Mouse (Mus musculus) MEL (cell line): ENCODE data around the gene 1190005I06Rik. TPM values are rescaled to one million over a fixed set of nuclear protein-coding genes. Genes with fewer than 3 reads are reported as not detected.

ENCODE experiments used
- DNase-seq: peaks from one replicate; pipeline ENCODE4 v3.0.0; 2011; ENCODE audit warnings: low read depth, low spot score
- H3K27ac ChIP-seq: 2 replicates; pipeline ENCODE4 v1.5.1; 2012; ENCODE audit warnings: low read depth, mild to moderate bottlenecking, control low read depth, low read length, moderate library complexity; ENCODE audit not compliant: control insufficient read depth
- H3K27me3 ChIP-seq, 2 experiments: fragments of 150-350 bp in 1 of 2; sonication (generic) in 1 of 2; 2 replicates each; pipeline ENCODE4 v1.6.1; 2012; ENCODE audit warnings: low read length in 2 of 2, mild to moderate bottlenecking in 2 of 2, improper control_type of control experiment in 1 of 2, moderate library complexity in 1 of 2; ENCODE audit not compliant: insufficient read depth in 2 of 2, control insufficient read depth in 1 of 2
- H3K36me3 ChIP-seq, 2 experiments: 2 replicates each; pipeline ENCODE4 v1.6.1; 2012 to 2014; ENCODE audit warnings: low read length in 2 of 2, improper control_type of control experiment in 1 of 2, inconsistent platforms in 1 of 2, mild to moderate bottlenecking in 1 of 2; ENCODE audit not compliant: insufficient read depth in 2 of 2, control insufficient read depth in 1 of 2
- H3K4me1 ChIP-seq, 2 experiments: fragments of 150-350 bp in 1 of 2; sonication (generic) in 1 of 2; 2 replicates each; pipeline ENCODE4 v1.6.1; 2012; ENCODE audit warnings: low read length in 2 of 2, improper control_type of control experiment in 1 of 2, mild to moderate bottlenecking in 1 of 2; ENCODE audit not compliant: insufficient read depth in 2 of 2, control insufficient read depth in 1 of 2
- H3K4me3 ChIP-seq, 2 experiments: fragments of 150-350 bp in 1 of 2; sonication (generic) in 1 of 2; 2 replicates each; pipeline ENCODE4 v1.5.1; 2012; ENCODE audit warnings: low read depth in 2 of 2, low read length in 2 of 2, mild to moderate bottlenecking in 2 of 2, moderate library complexity in 2 of 2, control low read depth in 1 of 2, improper control_type of control experiment in 1 of 2; ENCODE audit not compliant: control insufficient read depth in 1 of 2, insufficient read depth in 1 of 2
- H3K79me2 ChIP-seq: 2 replicates; pipeline ENCODE4 v1.6.1; 2012; ENCODE audit warnings: mild to moderate bottlenecking, low read length, moderate library complexity; ENCODE audit not compliant: control insufficient read depth, poor library complexity, insufficient read depth
- H3K9ac ChIP-seq: 2 replicates; pipeline ENCODE4 v1.6.1; 2012; ENCODE audit warnings: low read depth, mild to moderate bottlenecking, control low read depth, low read length, moderate library complexity; ENCODE audit not compliant: control insufficient read depth, poor library complexity, severe bottlenecking
- H3K9me3 ChIP-seq: fragments of 150-350 bp; sonication (generic); replicated peaks from 2 replicates; pipeline ENCODE4 v1.6.1; 2012; ENCODE audit warnings: mild to moderate bottlenecking, low read length, improper control_type of control experiment, moderate library complexity; ENCODE audit not compliant: insufficient read depth
- CHD1 ChIP-seq: IDR thresholded peaks from 2 replicates; pipeline ENCODE4 v1.6.1; 2012; ENCODE audit warnings: low read depth, mild to moderate bottlenecking, inconsistent platforms, low read length, improper control_type of control experiment
- CHD2 ChIP-seq: IDR thresholded peaks from 2 replicates; pipeline ENCODE4 v1.6.1; 2011; ENCODE audit warnings: low read length, improper control_type of control experiment
- CTCF ChIP-seq, 3 experiments: IDR thresholded peaks in 2 of 3; conservative IDR thresholded peaks in 1 of 3; 2 replicates each; pipeline ENCODE4 v1.5.1; 2011 to 2012; ENCODE audit warnings: low read length in 3 of 3, low read depth in 2 of 3, mild to moderate bottlenecking in 2 of 3, improper control_type of control experiment in 1 of 3, inconsistent platforms in 1 of 3, mixed read lengths in 1 of 3, moderate library complexity in 1 of 3; ENCODE audit not compliant: control insufficient read depth in 1 of 3, insufficient read depth in 1 of 3, poor library complexity in 1 of 3, severe bottlenecking in 1 of 3
- E2F4 ChIP-seq: IDR thresholded peaks from 2 replicates; pipeline ENCODE4 v1.6.1; 2011; ENCODE audit warnings: low read depth, low read length, improper control_type of control experiment, borderline replicate concordance
- EP300 ChIP-seq, 2 experiments: IDR thresholded peaks; 2 replicates each; pipeline ENCODE4 v1.6.1; 2011; ENCODE audit warnings: improper control_type of control experiment in 2 of 2, low read length in 2 of 2, low read depth in 1 of 2, mild to moderate bottlenecking in 1 of 2
- ETS1 ChIP-seq: IDR thresholded peaks from 2 replicates; pipeline ENCODE4 v1.6.1; 2012; ENCODE audit warnings: low read depth, mild to moderate bottlenecking, inconsistent platforms, low read length, improper control_type of control experiment, moderate library complexity
- GABPA ChIP-seq: IDR thresholded peaks from 2 replicates; pipeline ENCODE4 v1.6.1; 2012; ENCODE audit warnings: low read depth, mild to moderate bottlenecking, inconsistent platforms, low read length, improper control_type of control experiment, moderate library complexity
- GATA1 ChIP-seq: IDR thresholded peaks from 2 replicates; pipeline ENCODE4 v1.6.1; 2011; ENCODE audit warnings: low read depth, low read length, improper control_type of control experiment
- HCFC1 ChIP-seq: IDR thresholded peaks from 2 replicates; pipeline ENCODE4 v1.6.1; 2012; ENCODE audit warnings: low read depth, mild to moderate bottlenecking, inconsistent platforms, low read length, improper control_type of control experiment, moderate library complexity
- JUND ChIP-seq: IDR thresholded peaks from 2 replicates; pipeline ENCODE4 v1.6.1; 2011; ENCODE audit warnings: low read depth, mild to moderate bottlenecking, improper control_type of control experiment, low read length
- MAX ChIP-seq: IDR thresholded peaks from 2 replicates; pipeline ENCODE4 v1.6.1; 2011; ENCODE audit warnings: low read length, improper control_type of control experiment
- MEF2A ChIP-seq: IDR thresholded peaks from 2 replicates; pipeline ENCODE4 v1.6.1; 2014; ENCODE audit warnings: low read depth, mild to moderate bottlenecking, inconsistent platforms, low read length, improper control_type of control experiment; ENCODE audit not compliant: poor library complexity, insufficient replicate concordance, severe bottlenecking; ENCODE audit errors: extremely low read depth
- MXI1 ChIP-seq: IDR thresholded peaks from 2 replicates; pipeline ENCODE4 v1.6.1; 2011; ENCODE audit warnings: mild to moderate bottlenecking, low read depth, low read length, improper control_type of control experiment
- MYC ChIP-seq: IDR thresholded peaks from 2 replicates; pipeline ENCODE4 v1.6.1; 2011; ENCODE audit warnings: low read depth, mild to moderate bottlenecking, low read length, improper control_type of control experiment, moderate library complexity
- NRF1 ChIP-seq: IDR thresholded peaks from 2 replicates; pipeline ENCODE4 v1.6.1; 2014; ENCODE audit warnings: low read depth, mild to moderate bottlenecking, inconsistent platforms, low read length, improper control_type of control experiment, moderate library complexity; ENCODE audit not compliant: poor library complexity, insufficient read depth, severe bottlenecking
- POLR2AphosphoS5 ChIP-seq: IDR thresholded peaks from 2 replicates; pipeline ENCODE4 v1.6.1; 2012; ENCODE audit warnings: low read depth, borderline replicate concordance, mild to moderate bottlenecking, inconsistent platforms, low read length, moderate library complexity, mixed read lengths
- SMC3 ChIP-seq: IDR thresholded peaks from 2 replicates; pipeline ENCODE4 v1.6.1; 2011; ENCODE audit warnings: low read depth, low read length, improper control_type of control experiment
- TAL1 ChIP-seq: IDR thresholded peaks from 2 replicates; pipeline ENCODE4 v1.6.1; 2012; ENCODE audit warnings: mild to moderate bottlenecking, inconsistent platforms, low read length, moderate library complexity, mixed read lengths
- TBP ChIP-seq: IDR thresholded peaks from 2 replicates; pipeline ENCODE4 v1.8.0; 2011; ENCODE audit warnings: low read depth, low read length, improper control_type of control experiment
- polyA plus RNA-seq, 2 experiments: library from polyadenylated mRNA; stranded (reverse) in 1 of 2; unstranded in 1 of 2; fragments of >175 nt in 1 of 2; fragments of >200 nt in 1 of 2; gene quantifications; 2 replicates each; pipeline versions ENCODE4 v1.2.1 to v1.2.4; 2012; ENCODE audit warnings: low replicate concordance in 2 of 2, low read depth in 1 of 2; ENCODE audit not compliant: insufficient read length in 2 of 2, insufficient read depth in 1 of 2, missing spikeins in 1 of 2
- total RNA-seq: library from RNA; depleted of rRNA; stranded (reverse); fragments of 300-350 nt; gene quantifications from 2 replicates; pipeline ENCODE4 v1.2.3, GENCODE M21; 2012

Gene 1190005I06Rik
- total and polyA plus RNA-seq, 3 experiments, result 2.1 to 2.3 TPM; not detected in 1

DNA sequence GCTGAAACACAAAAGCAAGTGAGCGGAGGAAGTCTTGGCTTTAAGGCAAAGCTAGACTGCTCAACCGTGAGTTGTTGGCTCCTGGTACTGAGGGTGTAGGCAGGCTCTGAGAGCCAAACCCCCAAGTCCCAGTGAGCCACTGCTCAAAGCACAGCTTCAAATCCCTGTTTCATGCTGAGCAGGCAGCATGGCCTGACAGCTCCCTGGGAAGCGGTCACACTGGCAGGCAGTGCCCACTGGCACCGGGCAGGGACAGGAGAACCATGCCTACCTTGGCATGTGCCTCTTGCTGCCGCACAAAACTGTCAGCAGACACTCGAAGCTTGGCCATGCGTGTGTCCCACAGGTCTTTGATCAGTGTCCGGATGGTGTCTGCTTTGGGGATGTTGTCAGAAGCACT, 65.6 kb downstream of the 1190005I06Rik start:
- Histone ChIP-seq H3K9me3 (no peaks in the 10 kb centered on the region), H3K36me3 (peaks cover 0 to 9% of the 10 kb centered on the region in 2 experiments; a peak in 2 of 4 replicates)
- TF ChIP-seq POLR2AphosphoS5 (0 out of 2 replicates have a peak, but pooled peaks have one; percentile 28), GABPA (no peak), EP300 (IDR thresholded peaks at IDR 0.05; ENCODE audit: low read depth in 1 of 2, low read length in 2 of 2) (no peak), TAL1 (no peak)
- TF ChIP-seq, all 39 proteins: peak for 1
- Histone ChIP-seq H3K4me1 (no peaks in the 10 kb centered on the region), H3K27ac (no peak overlapping the region), H3K9ac (no peak overlapping the region), H3K27me3 (no peaks in the 10 kb centered on the region), H3K79me2 (peaks cover 2% of the 10 kb centered on the region; the same call in 1 of the 2 replicates), H3K4me3 (no peak overlapping the region)
- no peak for DNase-seq

GRCm38 (mm10) chr8:120581329-120581728, 66.1 kb downstream of the 1190005I06Rik start:
- no peaks in the 10 kb centered on the region for H3K27me3 ChIP-seq
- H3K9me3 ChIP-seq, result no peaks in the 10 kb centered on the region
- no peaks in the 10 kb centered on the region for H3K4me1 ChIP-seq
- DNase-seq, result no peak
- H3K4me3 ChIP-seq, result no peak overlapping the region
- H3K79me2 ChIP-seq, result no peaks in the 10 kb centered on the region
- peaks cover 0 to 10% of the 10 kb centered on the region in 2 experiments; a peak in 2 of 4 replicates for H3K36me3 ChIP-seq
- H3K9ac ChIP-seq, result no peak overlapping the region
- TF ChIP-seq HCFC1, result no peak
- no peak for TF ChIP-seq CTCF (IDR thresholded peaks at IDR 0.05 in 2 of 3, conservative IDR thresholded peaks at IDR 0.05 in 1 of 3; ENCODE audit: control insufficient read depth in 1 of 3, insufficient read depth in 1 of 3, low read depth in 2 of 3, low read length in 3 of 3, poor library complexity in 1 of 3, severe bottlenecking in 1 of 3)
- no peak for TF ChIP-seq ETS1
- TF ChIP-seq JUND, result no peak
- no peak for TF ChIP-seq GATA1
- TF ChIP-seq CHD1, result no peak
- TF ChIP-seq NRF1, result no peak
- no peak for TF ChIP-seq TBP
- TF ChIP-seq MYC, result no peak
- no peak for TF ChIP-seq EP300 (IDR thresholded peaks at IDR 0.05; ENCODE audit: low read depth in 1 of 2, low read length in 2 of 2)
- no peak for TF ChIP-seq SMC3
- TF ChIP-seq CHD2, result no peak
- no peak for TF ChIP-seq MAX
- no peak for TF ChIP-seq MEF2A
- no peak for TF ChIP-seq MXI1
- TF ChIP-seq E2F4, result no peak
- H3K27ac ChIP-seq, result no peak overlapping the region
